8 mouse cellular contexts compared by ENCODE assay signal in genomic region chr12:84219121-84219561, GRCm38 (mm10). TPM values are rescaled to one million over a fixed set of nuclear protein-coding genes. Genes with fewer than 3 reads are reported as not detected.
DNase-seq lines count a peak whose midpoint lies in the region; ATAC-seq lines count a peak whose summit lies in the region.

No protein-coding gene starts in this region.

- peak overlapping the region; percentile 94 for H3K27ac ChIP-seq in forebrain, embryonic 10.5 days
- H3K27ac ChIP-seq in midbrain, embryonic 13.5 days = peak overlapping the region; percentile 65

- no peaks in the 10 kb centered on the region for H3K9me3 ChIP-seq in forebrain, embryonic 10.5 days
- H3K9me3 ChIP-seq in midbrain, embryonic 13.5 days = no peaks in the 10 kb centered on the region

- WGBS in forebrain, embryonic 10.5 days = 8% methylated on average over 14 of the region's 14 CpGs
- 2% methylated on average over 14 of the region's 14 CpGs for WGBS in midbrain, embryonic 13.5 days

- peak overlapping the region; percentile 79 for H3K9ac ChIP-seq in midbrain, embryonic 13.5 days (replicated peaks)

- H3K4me3 ChIP-seq in forebrain, embryonic 10.5 days = peak overlapping the region; percentile 96
- H3K4me3 ChIP-seq in midbrain, embryonic 13.5 days (replicated peaks) = peak overlapping the region; percentile 74

- peaks cover 17% of the 10 kb centered on the region for H3K36me3 ChIP-seq in forebrain, embryonic 10.5 days (replicated peaks)
- H3K36me3 ChIP-seq in midbrain, embryonic 13.5 days = no peaks in the 10 kb centered on the region

- DNase-seq in gastrocnemius, adult 18-20 months (ENCODE audit: low spot score) = peak; percentile 48
- no peak for DNase-seq in gastrocnemius, postnatal 25 days
- DNase-seq in 416B (ENCODE audit: low read depth) = peak; percentile 59
- DNase-seq in forebrain, embryonic 10.5 days (ENCODE audit: extremely low spot score, low spot score) = no peak
- peak; percentile 18 to 23 for DNase-seq in layer of hippocampus, postnatal 36 days
- no peak for DNase-seq in spleen, adult 12 weeks (ENCODE audit: low spot score)
- DNase-seq in cerebellum, postnatal 4 days (ENCODE audit: low spot score in 2 of 2) = no peak

- peaks cover 36% of the 10 kb centered on the region for H3K27me3 ChIP-seq in forebrain, embryonic 10.5 days (ENCODE audit: poor library complexity, severe bottlenecking)
- peaks cover 10% of the 10 kb centered on the region; the same call in 1 of the 2 replicates for H3K27me3 ChIP-seq in midbrain, embryonic 13.5 days

- peaks cover 82% of the 10 kb centered on the region for H3K4me1 ChIP-seq in forebrain, embryonic 10.5 days
- peaks cover 72% of the 10 kb centered on the region for H3K4me1 ChIP-seq in midbrain, embryonic 13.5 days (replicated peaks)

- no peak for ATAC-seq in midbrain, embryonic 13.5 days

- peak overlapping the region; percentile 99 for H3K4me2 ChIP-seq in midbrain, embryonic 13.5 days (replicated peaks)

RNA-seq across cellular contexts. Expression of gene Elmsan1, which starts 0.5 kb away (rescaled TPM):
- total RNA-seq in gastrocnemius, adult 18-20 months (2021) = 10 to 100 TPM in 1 of 2 experiments, 1 to 10 TPM in 1; 6.9 to 10.9 TPM
- total RNA-seq in gastrocnemius, postnatal 25 days (2021) = 1 to 10 TPM; 8.0 to 9.9 TPM
- 7.0 and 8.7 TPM in 2 replicates for polyA plus RNA-seq in forebrain, embryonic 10.5 days (2016; fragmentation: Nextera tagmentation; extraction: Ambion mirVana)
- total RNA-seq in layer of hippocampus, postnatal 36 days (2021) = 10 to 100 TPM; 21.0 to 24.1 TPM
- 3.6 and 5.2 TPM in 2 replicates for polyA plus RNA-seq in midbrain, embryonic 13.5 days (2015; fragmentation: Nextera tagmentation; extraction: Ambion mirVana)

Comparison
In these comparisons a context has a peak if more than half of its experiments do, and no peak if none do; other contexts are left out.
1. DNase-seq: peak in gastrocnemius, adult 18-20 months (single experiment), 416B (single experiment) and layer of hippocampus, postnatal 36 days (2 of 2); none in gastrocnemius, postnatal 25 days (single experiment), forebrain, embryonic 10.5 days (single experiment), spleen, adult 12 weeks (single experiment) and cerebellum, postnatal 4 days (0 of 2).